8 mouse cellular contexts compared by ENCODE assay signal in the genomic region with DNA sequence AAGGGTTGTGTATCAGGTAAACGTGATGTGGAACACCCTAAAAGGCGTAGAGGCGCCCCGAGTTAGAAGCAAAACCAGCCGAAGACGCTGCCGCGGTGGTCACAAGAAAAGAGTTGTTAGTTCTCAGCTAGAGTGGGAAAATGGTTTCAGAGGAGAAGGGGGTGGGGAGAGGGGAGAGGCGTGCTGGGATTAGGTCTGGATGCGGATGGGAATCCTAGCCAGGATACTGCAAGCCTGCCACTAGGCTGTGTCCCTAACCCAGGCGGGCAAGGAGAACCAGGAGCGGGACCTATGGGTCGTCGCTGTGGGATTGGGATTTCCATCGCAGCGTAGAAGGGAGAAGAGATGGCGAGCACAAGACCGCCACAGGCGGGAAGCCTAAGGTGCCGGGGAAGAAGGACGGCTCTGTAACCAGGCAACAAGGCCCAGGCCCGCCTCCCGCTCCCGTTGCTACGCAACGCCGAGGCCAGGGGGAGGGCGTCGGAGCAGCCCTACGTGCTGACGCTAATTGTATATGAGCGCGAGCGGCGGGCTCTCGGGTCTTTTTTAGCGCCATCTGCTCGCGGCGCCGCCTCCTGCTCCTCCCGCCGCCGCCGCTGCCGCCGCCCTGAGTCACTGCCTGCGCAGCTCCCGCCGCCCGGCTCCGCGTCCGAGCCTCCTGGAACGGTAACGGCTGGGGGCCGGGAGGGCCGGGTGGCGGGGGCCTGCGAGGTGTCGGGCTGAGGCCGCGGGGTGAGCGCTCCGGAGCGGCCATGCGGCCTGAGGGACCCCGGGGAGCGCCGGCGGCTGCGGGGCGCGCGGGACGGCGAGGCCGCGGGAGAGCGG. TPM values are rescaled to one million over a fixed set of nuclear protein-coding genes. Genes with fewer than 3 reads are reported as not detected.
DNase-seq lines count a peak whose midpoint lies in the region; ATAC-seq and TF ChIP-seq lines count a peak whose summit lies in the region.

A gene (plus strand): TSS at position 538 of the 825 bp plus-strand sequence.

- H3K79me2 ChIP-seq in C2C12 (ENCODE audit: control insufficient read depth, insufficient read depth) (peaks cover 56% of the 10 kb centered on the region), myocyte (ENCODE audit: control insufficient read depth, insufficient read depth) (peaks cover 44% of the 10 kb centered on the region)
- peaks cover 14% of the 10 kb centered on the region for H3K79me2 ChIP-seq in liver, adult 2 months (ENCODE audit: control insufficient read depth, insufficient read depth, low read length)

- H3K27me3 ChIP-seq in C2C12 (ENCODE audit: control insufficient read depth, insufficient read depth, insufficient read length) = no peaks in the 10 kb centered on the region
- H3K27me3 ChIP-seq in erythroblast, embryonic 14.5 days (ENCODE audit: control insufficient read depth) = peaks cover 7% of the 10 kb centered on the region
- no peaks in the 10 kb centered on the region for H3K27me3 ChIP-seq in heart, embryonic 11.5 days (ENCODE audit: control insufficient read depth, insufficient read depth, low read length)
- H3K27me3 ChIP-seq in kidney, embryonic 16.5 days (ENCODE audit: insufficient read depth, low read length) = no peaks in the 10 kb centered on the region
- no peaks in the 10 kb centered on the region for H3K27me3 ChIP-seq in liver, adult 2 months (ENCODE audit: control insufficient read depth, insufficient read depth, low read length)
- H3K27me3 ChIP-seq in myocyte (ENCODE audit: control insufficient read depth, insufficient read depth, insufficient read length) = no peaks in the 10 kb centered on the region
- H3K27me3 ChIP-seq in splenic B cell, adult 2 months (ENCODE audit: control insufficient read depth, insufficient read depth, low read length, poor library complexity, severe bottlenecking) = no peaks in the 10 kb centered on the region

- peak within 1 kb of the TSS; percentile 82 for H3K4me2 ChIP-seq in heart, embryonic 11.5 days
- peak within 1 kb of the TSS; percentile 85 for H3K4me2 ChIP-seq in kidney, embryonic 16.5 days (replicated peaks; ENCODE audit: low read depth, low read length)
- H3K4me2 ChIP-seq in myocyte (ENCODE audit: low read depth) = peak within 1 kb of the TSS; percentile 77

- peaks cover 46% of the 10 kb centered on the region for H3K79me3 ChIP-seq in C2C12 (ENCODE audit: low read depth)

- no peak for TF ChIP-seq CTCF in C2C12 (IDR thresholded peaks at IDR 0.05; ENCODE audit: control insufficient read depth, insufficient read depth, insufficient read length)
- no peak for TF ChIP-seq CTCF in brain, embryonic 14.5 days (IDR thresholded peaks at IDR 0.05; ENCODE audit: borderline replicate concordance, extremely low read depth, insufficient read depth, insufficient read length)
- no peak for TF ChIP-seq CTCF in liver, adult 2 months (IDR thresholded peaks at IDR 0.05; ENCODE audit: low read depth, low read length)

- H3K4me3 ChIP-seq in C2C12 (ENCODE audit: insufficient read depth, poor library complexity, severe bottlenecking) (peak within 1 kb of the TSS; percentile 78), myocyte (peak within 1 kb of the TSS; percentile 50)
- H3K4me3 ChIP-seq in erythroblast, embryonic 14.5 days (replicated peaks) = peak within 1 kb of the TSS; percentile 94
- H3K4me3 ChIP-seq in heart, embryonic 11.5 days (ENCODE audit: low read depth, low read length) = peak within 1 kb of the TSS; percentile 98
- peak within 1 kb of the TSS; percentile 96 for H3K4me3 ChIP-seq in kidney, embryonic 16.5 days (ENCODE audit: low read length)
- peak within 1 kb of the TSS; percentile 88 for H3K4me3 ChIP-seq in liver, adult 2 months (ENCODE audit: insufficient read depth, low read depth, low read length)

- H3ac ChIP-seq in C2C12 (ENCODE audit: control insufficient read depth, insufficient read length, low read depth) (peak within 1 kb of the TSS; percentile 98), myocyte (ENCODE audit: control insufficient read depth, insufficient read length) (peak within 1 kb of the TSS; percentile 77)

- H3K4me1 ChIP-seq in erythroblast, embryonic 14.5 days (ENCODE audit: control insufficient read depth) = peaks cover 56% of the 10 kb centered on the region
- H3K4me1 ChIP-seq in heart, embryonic 11.5 days (ENCODE audit: control insufficient read depth, insufficient read depth, low read length) = peaks cover 11% of the 10 kb centered on the region
- H3K4me1 ChIP-seq in kidney, embryonic 16.5 days (ENCODE audit: insufficient read depth, low read length) = peaks cover 29% of the 10 kb centered on the region
- peaks cover 6% of the 10 kb centered on the region; the same call in 1 of the 2 replicates for H3K4me1 ChIP-seq in liver, adult 2 months (ENCODE audit: control insufficient read depth, insufficient read depth, low read length)

- H3K9me3 ChIP-seq in erythroblast, embryonic 14.5 days (ENCODE audit: control insufficient read depth, low read length) = no peaks in the 10 kb centered on the region
- H3K9me3 ChIP-seq in heart, embryonic 11.5 days (replicated peaks; ENCODE audit: control insufficient read depth, low read length) = no peaks in the 10 kb centered on the region
- no peaks in the 10 kb centered on the region for H3K9me3 ChIP-seq in kidney, embryonic 16.5 days (ENCODE audit: low read length)

- TF ChIP-seq POLR2A in brain, embryonic 14.5 days (IDR thresholded peaks at IDR 0.05; ENCODE audit: borderline replicate concordance, extremely low read depth, insufficient read depth, insufficient read length, poor library complexity, severe bottlenecking) = peak; percentile 74
- TF ChIP-seq POLR2A in liver, adult 2 months (IDR thresholded peaks at IDR 0.05; ENCODE audit: extremely low read depth, insufficient read depth, low read length) = 0 out of 2 replicates have a peak, but pooled peaks have one; percentile 23
- TF ChIP-seq POLR2A in myocyte (IDR thresholded peaks at IDR 0.05; ENCODE audit: insufficient read length, low read depth) = peak; percentile 66

- H3K36me3 ChIP-seq in C2C12 (ENCODE audit: control insufficient read depth, insufficient read depth) (peaks cover 37% of the 10 kb centered on the region), myocyte (ENCODE audit: control insufficient read depth, insufficient read depth) (no peaks in the 10 kb centered on the region)
- peaks cover 25% of the 10 kb centered on the region for H3K36me3 ChIP-seq in erythroblast, embryonic 14.5 days (ENCODE audit: control insufficient read depth)
- 0 out of 2 replicates have a peak, but pooled peaks cover 3% of the 10 kb centered on the region for H3K36me3 ChIP-seq in heart, embryonic 11.5 days (ENCODE audit: control insufficient read depth, insufficient read depth, low read length)
- H3K36me3 ChIP-seq in kidney, embryonic 16.5 days (ENCODE audit: insufficient read depth, low read length) = 0 out of 2 replicates have a peak, but pooled peaks cover 4% of the 10 kb centered on the region
- H3K36me3 ChIP-seq in liver, adult 2 months (ENCODE audit: control insufficient read depth, insufficient read depth, low read length) = no peaks in the 10 kb centered on the region
- no peaks in the 10 kb centered on the region for H3K36me3 ChIP-seq in splenic B cell, adult 2 months (ENCODE audit: control insufficient read depth, insufficient read depth, low read length, poor library complexity, severe bottlenecking)

- WGBS in heart, embryonic 11.5 days (ENCODE audit: insufficient replicate concordance) = under 1% methylated on average over 67 of the region's 80 CpGs
- WGBS in kidney, embryonic 16.5 days = under 1% methylated on average over 49 of the region's 80 CpGs
- WGBS in liver, adult 2 months = 3% methylated on average over 65 of the region's 80 CpGs

- DNase-seq in brain, embryonic 14.5 days (ENCODE audit: low read depth) = peak; percentile 99
- peak; percentile 77 for DNase-seq in liver, adult 2 months (ENCODE audit: extremely low read depth, low read depth, low spot score)
- peak; percentile 98 for DNase-seq in splenic B cell, adult 2 months (ENCODE audit: low read depth, low spot score)

- H3K27ac ChIP-seq in heart, embryonic 11.5 days (ENCODE audit: low read depth, low read length) = peak within 1 kb of the TSS; percentile 94
- H3K27ac ChIP-seq in kidney, embryonic 16.5 days (ENCODE audit: low read length) = peak within 1 kb of the TSS; percentile 90
- no peak within 1 kb of the TSS for H3K27ac ChIP-seq in liver, adult 2 months (replicated peaks; ENCODE audit: insufficient read depth, low read depth, low read length)

- peak within 1 kb of the TSS; percentile 98 for H3K9ac ChIP-seq in heart, embryonic 11.5 days (ENCODE audit: low read depth, low read length)
- H3K9ac ChIP-seq in kidney, embryonic 16.5 days (replicated peaks; ENCODE audit: low read length) = peak within 1 kb of the TSS; percentile 98
- peak within 1 kb of the TSS; percentile 93 for H3K9ac ChIP-seq in liver, adult 2 months (ENCODE audit: low read depth, low read length)

- peak; percentile 99 for ATAC-seq in heart, embryonic 11.5 days (replicated peaks; ENCODE audit: insufficient number of reproducible peaks, low FRiP score, low TSS enrichment)
- peak; percentile 99 for ATAC-seq in kidney, embryonic 16.5 days (ENCODE audit: low FRiP score, low TSS enrichment)

TF ChIP-seq in C2C12, 6 proteins besides CTCF, POLR2A, EP300 and RAD21:
- no peak for TF ChIP-seq CEBPB (IDR thresholded peaks at IDR 0.05; ENCODE audit: low read depth)
- TF ChIP-seq MAX (IDR thresholded peaks at IDR 0.05) = peak; percentile 65

TF ChIP-seq in myocyte, 11 proteins besides CTCF, POLR2A, EP300 and RAD21 (continues in another document):
- peak in 1 of 3 experiments; percentile 10 for TF ChIP-seq MYOG (IDR thresholded peaks at IDR 0.05; ENCODE audit: control insufficient read depth in 1 of 3, insufficient read depth in 1 of 3, insufficient read length in 2 of 3, low read depth in 2 of 3)
- peak; percentile 38 for TF ChIP-seq SRF (IDR thresholded peaks at IDR 0.05; ENCODE audit: control insufficient read depth, insufficient read length, low read depth)
- TF ChIP-seq CEBPB (IDR thresholded peaks at IDR 0.05; ENCODE audit: insufficient read depth, poor library complexity, severe bottlenecking) = no peak
- TF ChIP-seq MYOD1 (IDR thresholded peaks at IDR 0.05; ENCODE audit: control insufficient read depth in 1 of 3, insufficient read length in 2 of 3, low read depth in 2 of 3) = no peak
- peak; percentile 44 for TF ChIP-seq E2F4 (IDR thresholded peaks at IDR 0.05; ENCODE audit: insufficient read depth)
- no peak for TF ChIP-seq MAX (IDR thresholded peaks at IDR 0.05; ENCODE audit: low read depth)
- TF ChIP-seq TCF12 (IDR thresholded peaks at IDR 0.05; ENCODE audit: insufficient read depth, poor library complexity, severe bottlenecking) = no peak
- no peak for TF ChIP-seq USF1 (IDR thresholded peaks at IDR 0.05; ENCODE audit: low read depth)

RNA-seq across cellular contexts. Expression of the gene that starts here (rescaled TPM):
- 265 TPM for polyA plus RNA-seq in C2C12 (2012; fragmentation: generic; extraction: Trizol)
- polyA plus RNA-seq in brain, embryonic 14.5 days (2012; rRNA removed) = 201 and 274 TPM in 2 replicates
- polyA plus RNA-seq in erythroblast, embryonic 14.5 days (2012) = 6.3 and 8.4 TPM in 2 replicates
- 202 and 207 TPM in 2 replicates for polyA plus RNA-seq in heart, embryonic 11.5 days (2014; fragmentation: Nextera tagmentation; extraction: Ambion mirVana)
- 203 and 209 TPM in 2 replicates for polyA plus RNA-seq in kidney, embryonic 16.5 days (2015; fragmentation: Nextera tagmentation; extraction: Ambion mirVana)
- 22.8 and 27.8 TPM in 2 replicates for total RNA-seq in liver, adult 2 months (2014; rRNA removed)
- polyA plus RNA-seq in liver, adult 2 months (2012; rRNA removed) = 3.7 TPM in 2 replicates
- 130 TPM for polyA plus RNA-seq in myocyte (2012; fragmentation: generic; extraction: Trizol)

Comparison
In these comparisons a context has a peak if more than half of its experiments do, and no peak if none do; other contexts are left out.
1. RNA of the gene that starts here (polyA plus RNA-seq): 201 to 274 TPM in brain, embryonic 14.5 days, 265 TPM in C2C12 (single experiment), 203 to 209 TPM in kidney, embryonic 16.5 days, 202 to 207 TPM in heart, embryonic 11.5 days and 130 TPM in myocyte (single experiment); 6.3 to 8.4 TPM in erythroblast, embryonic 14.5 days and 3.7 TPM in liver, adult 2 months; every median in the first group is over 10 times any median in the second.
2. POLR2A ChIP-seq: peak in every context shown above with its lines; median percentile 74 in brain, embryonic 14.5 days; 66 in myocyte; 23 in liver, adult 2 months.
3. Peak in every context shown above with its lines, with median percentiles within 50 percentile points of each other: H3K4me3 ChIP-seq, DNase-seq, H3K4me2 ChIP-seq and H3K9ac ChIP-seq.